Mouse (Mus musculus) frontal cortex, postnatal 36 days (tissue): ENCODE data around the gene Gpatch8.

Source experiments
- DNase-seq, 2 experiments: peaks; one replicate each; pipeline ENCODE4 v3.0.0; 2022; ENCODE audit warnings: low spot score in 2 of 2

The Gpatch8 gene

DNA sequence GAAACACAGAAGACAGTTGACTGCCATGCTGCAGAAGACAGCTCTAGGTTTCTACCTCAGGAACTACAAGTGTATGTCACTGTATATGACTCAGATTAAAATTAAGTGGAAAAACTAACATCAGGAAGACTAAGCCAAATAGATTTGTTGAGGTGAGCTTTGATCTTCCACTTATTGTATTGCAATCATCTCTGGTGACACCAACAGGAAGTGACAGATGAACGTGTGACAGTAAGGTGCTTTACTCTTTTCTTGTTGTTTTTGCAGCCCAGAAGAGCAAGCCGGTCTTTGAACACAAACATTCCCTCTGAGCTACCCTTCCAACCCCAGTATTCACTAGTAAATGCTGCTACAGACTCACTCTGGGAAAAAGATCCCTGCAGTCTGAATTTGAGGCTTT, 59.5 kb downstream of the Gpatch8 start:
- DNase-seq, result no peak

DNA sequence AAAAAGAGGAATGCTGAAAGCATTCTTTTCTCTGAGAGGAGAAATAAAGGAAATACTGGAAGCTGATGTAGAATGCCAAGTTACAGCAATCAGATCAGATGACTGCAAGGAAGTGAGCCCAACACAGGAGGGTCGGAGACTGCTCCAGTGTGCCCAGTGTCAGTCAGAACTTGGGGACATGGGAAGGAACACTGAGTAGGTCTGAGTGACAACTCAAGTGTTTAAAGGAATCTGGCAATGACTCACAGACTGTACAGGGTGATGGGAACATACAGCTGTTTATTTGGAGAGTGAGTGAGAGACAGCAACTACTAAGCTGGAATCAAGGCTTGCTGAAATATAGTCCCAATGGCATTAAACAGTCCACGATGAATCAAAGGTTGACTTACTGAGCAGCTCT, 60.0 kb downstream of the Gpatch8 start:
- DNase-seq, result no peak

DNA sequence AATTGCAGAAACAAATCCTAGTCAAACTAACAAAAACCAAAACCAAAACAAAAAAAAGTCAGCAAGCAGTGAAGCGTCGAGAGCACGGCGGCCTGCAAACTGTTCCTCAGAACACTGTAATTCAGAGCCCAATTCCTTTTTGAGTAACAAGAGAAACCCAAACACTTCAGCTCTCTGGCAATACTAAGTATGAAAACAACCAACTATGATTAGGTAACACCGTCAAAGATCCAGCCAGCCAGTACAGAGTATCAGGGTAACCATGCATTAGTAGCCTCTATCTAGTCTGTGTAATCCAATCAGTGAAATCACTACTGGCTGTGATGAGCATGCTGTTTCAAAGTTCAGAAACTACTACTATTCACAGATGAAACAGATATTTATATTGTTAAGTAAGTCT, 60.5 kb downstream of the Gpatch8 start:
- DNase-seq, result no peak

- no peak for DNase-seq
Measured at GRCm38 (mm10) chr11:102495114-102495513, 61.1 kb downstream of the Gpatch8 start.

DNA sequence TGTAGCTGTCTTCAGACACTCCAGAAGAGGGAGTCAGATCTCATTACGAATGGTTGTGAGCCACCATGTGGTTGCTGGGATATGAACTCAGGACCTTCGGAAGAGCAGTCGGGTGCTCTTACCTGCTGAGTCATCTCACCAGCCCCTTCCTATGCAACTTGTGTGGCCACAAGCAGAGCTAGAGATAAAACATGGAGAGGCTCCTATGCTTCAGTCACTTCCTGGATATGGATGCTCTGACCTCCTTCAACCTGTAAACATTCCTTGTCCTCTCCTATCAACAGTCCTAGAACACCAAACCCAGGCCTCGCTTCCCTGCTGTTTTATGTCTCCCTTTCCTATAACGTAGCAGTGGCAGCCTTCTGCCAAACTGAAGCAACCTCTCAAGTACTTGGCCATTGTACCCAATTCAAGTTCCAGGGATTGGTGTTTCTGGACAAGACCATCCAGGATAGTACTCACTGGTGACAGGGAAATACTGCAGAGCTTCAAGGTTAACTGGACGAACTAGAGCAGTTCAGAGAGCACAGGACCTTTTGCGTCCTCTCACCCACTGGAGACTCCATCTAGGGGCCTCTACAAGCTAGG, 62.0 kb downstream of the Gpatch8 start:
- no peak for DNase-seq

DNA sequence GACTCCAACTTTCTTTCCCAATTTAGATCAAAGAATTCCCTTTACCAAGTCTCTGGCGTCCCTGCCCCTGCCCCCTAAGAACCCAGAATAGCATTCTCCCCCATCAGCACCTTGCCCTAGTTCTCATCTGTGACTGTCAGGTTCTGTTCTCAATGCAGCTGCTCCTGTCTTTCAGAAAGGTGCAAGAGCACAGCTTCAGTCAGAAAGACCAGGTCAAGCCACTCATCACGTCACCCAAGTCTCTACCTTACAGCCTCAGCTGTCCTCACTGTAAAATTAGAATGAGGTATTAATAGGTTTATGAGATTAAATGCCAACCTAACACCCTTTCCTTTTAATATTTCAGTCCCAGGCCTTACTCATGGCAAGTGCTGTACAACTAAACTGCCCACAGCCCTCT, 63.0 kb downstream of the Gpatch8 start:
- no peak for DNase-seq

DNA sequence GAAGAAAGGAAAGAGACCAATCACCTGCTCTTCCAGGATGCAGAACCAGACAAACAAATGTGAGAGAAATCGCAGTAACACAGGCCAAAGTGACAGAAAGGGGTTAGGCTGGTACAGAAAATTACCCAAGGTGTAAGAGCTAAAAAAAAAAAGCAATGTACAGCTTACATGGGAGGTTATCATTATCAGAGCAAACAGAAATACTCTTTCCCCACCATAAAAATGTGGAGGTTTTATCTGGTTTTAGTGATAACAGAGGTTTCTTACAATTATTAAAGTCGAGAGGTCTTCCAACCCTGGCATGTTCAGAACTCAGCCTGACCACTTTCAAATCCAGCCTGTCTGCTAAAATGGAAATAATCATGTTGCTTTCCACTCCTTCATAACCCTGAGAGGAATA, 68.3 kb downstream of the Gpatch8 start:
- DNase-seq, result no peak

DNA sequence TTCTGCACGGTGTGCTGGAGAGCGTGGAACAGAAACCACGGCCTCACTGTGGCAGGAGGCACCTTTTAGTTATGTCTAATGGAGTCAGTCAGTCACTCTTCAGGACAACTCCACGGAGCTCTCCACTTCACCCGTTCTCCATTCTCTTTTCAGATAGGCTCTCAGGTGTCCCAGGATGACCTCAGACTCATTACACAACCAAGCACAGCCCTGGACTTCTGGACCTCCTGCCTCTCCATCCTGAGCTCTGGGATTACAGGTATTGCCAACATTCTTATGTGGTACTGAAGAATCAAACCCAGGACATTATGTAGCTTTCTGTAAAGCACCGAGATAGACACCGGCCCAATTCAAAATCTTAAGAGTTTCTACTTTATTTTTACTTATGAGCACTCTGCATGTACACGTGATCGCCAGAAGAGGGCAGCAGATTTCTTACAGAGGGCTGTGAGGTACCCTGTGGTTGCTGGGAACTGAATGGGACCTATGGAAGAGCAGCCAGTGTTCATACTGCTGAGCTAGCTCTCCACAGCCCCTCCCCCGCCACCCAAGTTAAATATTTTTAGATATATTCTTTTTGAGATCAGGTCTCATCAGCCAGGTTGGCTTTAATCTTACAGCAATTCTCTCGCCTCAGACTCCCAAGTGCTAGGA, 69.3 kb downstream of the Gpatch8 start:
- DNase-seq, result peak in 1 of 2 experiments; percentile 39

DNA sequence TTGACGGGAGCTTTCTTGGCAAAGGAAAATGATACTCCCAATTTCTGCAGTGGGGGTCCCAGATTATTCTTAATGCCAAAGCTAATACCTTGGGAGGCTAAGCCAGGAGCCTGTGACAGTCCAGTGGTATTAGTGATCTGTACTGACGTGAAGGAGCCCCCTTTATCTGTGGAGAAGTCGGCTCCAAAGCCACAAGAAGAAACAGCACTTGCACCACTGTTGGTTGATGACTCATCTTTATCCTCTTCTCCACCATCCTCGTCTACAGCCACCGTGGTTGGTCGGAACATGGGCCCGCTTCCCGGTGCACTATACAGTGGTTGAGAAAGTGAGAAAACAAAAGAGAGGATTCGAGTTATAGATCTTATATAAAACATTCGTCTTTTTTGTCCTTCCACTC, 74.4 kb downstream of the Gpatch8 start:
- DNase-seq, result no peak

DNA sequence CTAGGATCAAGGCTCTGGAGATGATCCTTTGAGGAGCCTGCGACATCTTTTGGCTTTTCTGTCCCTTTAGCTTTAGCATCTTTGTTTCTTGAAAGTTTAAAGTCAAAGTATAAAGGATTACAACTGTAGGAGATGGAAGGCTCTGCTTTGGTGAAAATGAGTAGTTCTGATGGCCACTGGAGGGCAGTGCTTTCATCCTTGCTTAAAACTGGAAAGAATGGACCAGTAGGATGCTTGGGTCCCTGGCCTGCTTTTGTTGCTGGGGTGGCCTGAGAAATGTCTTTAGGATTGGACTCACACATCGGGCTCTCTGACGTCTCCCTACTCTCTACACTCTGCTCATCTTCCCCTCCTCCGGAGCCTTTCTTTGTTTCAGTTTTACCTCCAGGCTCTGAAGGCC, 75.3 kb downstream of the Gpatch8 start:
- no peak for DNase-seq

DNA sequence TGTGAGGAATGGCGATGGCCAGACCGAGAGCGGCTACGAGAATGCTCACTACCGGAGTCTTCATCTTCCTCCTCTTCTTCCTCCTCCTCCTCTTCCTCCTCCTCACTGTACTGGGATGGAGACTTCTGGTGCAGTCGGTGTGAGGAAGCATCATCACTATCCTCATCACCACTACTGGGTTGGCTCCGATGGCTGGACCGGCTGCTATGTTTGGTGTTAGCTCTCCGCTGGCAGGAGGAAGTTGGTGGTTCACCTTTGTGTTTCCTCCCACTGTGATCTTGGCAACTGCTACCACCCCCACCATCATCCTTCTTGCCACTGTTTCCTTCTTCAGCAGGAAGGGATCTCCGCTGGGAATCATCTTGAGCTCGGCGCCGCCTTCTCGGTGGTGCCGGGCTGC, 76.1 kb downstream of the Gpatch8 start:
- DNase-seq, result no peak

DNA sequence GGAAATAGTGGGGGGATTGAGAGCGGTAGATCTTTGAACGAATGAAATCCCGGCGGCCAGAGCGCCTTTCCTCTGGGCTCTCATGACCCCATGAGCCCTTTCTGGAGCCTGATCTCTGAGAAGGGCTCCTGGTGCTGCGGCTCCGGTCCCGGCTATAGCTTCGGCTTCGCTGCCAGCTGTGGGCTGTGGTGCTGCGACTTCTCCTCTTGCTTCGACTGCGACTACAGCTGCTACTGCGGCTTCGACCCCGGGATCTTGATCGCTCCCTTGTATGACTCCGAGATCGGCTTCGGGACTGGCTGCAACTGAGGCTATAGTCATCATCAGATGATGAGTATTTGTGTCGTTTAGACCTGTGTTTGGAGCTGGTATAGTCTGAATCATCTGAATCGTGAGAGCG, 76.6 kb downstream of the Gpatch8 start:
- no peak for DNase-seq

DNA sequence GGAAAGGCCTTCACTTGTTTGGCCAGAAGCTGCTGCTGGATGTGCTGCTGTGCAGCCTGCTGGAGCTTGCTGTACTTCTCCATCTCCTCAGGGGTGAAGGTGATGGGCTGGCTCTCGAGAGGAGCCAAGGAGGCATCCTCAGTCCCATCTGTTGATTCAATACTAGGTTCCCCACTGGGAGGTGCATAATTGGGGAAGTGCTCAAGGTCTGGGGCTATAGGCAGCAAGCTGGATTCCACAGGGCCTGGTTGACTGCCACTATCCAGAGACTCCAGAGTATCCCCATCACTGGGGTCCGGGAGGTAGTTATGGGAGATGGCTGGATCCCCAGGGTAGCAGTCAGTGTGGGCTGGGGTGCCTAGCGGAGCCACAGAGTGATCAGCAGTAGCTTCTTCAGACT, 77.5 kb downstream of the Gpatch8 start:
- DNase-seq, result no peak

- no peak for DNase-seq
Measured at GRCm38 (mm10) chr11:102475027-102475426, 81.2 kb downstream of the Gpatch8 start.

DNA sequence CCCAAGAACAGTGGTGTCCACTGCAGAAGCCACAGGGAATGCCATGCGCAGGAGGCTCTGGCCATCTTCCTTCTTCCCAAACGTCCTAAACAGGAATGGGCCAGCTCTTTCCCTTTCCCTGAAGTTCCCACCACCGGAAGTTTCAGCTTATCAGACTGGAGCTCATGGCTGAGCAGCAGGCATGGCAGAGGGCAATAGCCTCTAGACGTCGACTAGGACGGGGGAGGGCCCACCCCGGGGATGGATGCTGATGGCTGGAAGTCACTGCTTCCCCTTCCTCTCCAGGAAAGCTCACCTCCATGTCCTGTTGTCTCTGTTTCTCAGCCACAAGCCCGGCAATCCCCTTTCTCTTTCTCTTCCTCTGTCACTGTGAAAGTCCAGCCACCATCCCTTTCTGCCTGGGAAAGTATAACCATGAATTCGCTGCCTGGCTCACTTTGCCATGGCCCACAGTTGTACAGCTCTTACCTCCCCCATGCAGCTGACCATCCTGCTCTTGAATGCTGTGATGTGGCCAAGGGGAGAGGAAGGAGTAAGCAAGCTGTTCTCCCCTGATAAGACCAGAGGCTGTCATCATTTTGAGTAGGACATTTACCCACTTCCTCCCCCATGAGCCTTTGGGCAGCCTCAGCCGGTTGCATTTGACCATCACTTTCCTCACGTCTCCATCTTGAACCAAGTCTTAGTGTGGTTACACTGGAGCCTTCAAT, 86.4 kb downstream of the Gpatch8 start, which contains the start of gene Itga2b:
Gene Itga2b (minus strand): TSS at position 475 of the 710 bp plus-strand sequence.
- DNase-seq, result no peak

- peak; percentile 92 to 95 for DNase-seq
Measured at GRCm38 (mm10) chr11:102467041-102467631, 89.1 kb downstream of the Gpatch8 start.

- peak; percentile 68 to 69 for DNase-seq
Measured at GRCm38 (mm10) chr11:102465713-102466436, 90.3 kb downstream of the Gpatch8 start.

DNA sequence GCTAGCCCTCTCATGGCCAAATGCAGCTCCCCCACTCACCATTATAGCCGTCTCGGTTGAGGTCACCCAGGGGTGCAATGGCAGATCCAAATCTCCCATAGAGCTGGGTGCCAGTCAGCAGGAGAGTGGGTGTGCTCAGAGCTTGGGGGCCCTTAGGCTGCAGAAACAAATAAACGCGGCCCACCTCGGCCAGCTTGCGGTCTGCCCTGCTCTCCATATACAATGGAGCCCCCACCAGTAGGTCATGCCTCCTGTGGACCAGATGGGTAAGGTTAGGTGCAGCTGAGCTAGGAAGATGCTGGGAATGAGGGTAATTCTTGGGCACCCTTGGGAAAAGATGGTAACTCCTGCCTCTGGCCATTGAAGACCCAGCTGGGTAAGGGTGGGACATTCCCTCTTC, 91.3 kb downstream of the Gpatch8 start:
- DNase-seq, result no peak

GRCm38 (mm10) chr11:102461764-102462163, 94.4 kb downstream of the Gpatch8 start:
- DNase-seq, result no peak

GRCm38 (mm10) chr11:102460541-102460940, 95.7 kb downstream of the Gpatch8 start:
- no peak for DNase-seq

- peak; percentile 38 to 46 for DNase-seq
Measured at GRCm38 (mm10) chr11:102455740-102456396, 100.3 kb downstream of the Gpatch8 start.
